Mouse (Mus musculus): ENCODE results near the gene Cyp2w1.

DNA sequence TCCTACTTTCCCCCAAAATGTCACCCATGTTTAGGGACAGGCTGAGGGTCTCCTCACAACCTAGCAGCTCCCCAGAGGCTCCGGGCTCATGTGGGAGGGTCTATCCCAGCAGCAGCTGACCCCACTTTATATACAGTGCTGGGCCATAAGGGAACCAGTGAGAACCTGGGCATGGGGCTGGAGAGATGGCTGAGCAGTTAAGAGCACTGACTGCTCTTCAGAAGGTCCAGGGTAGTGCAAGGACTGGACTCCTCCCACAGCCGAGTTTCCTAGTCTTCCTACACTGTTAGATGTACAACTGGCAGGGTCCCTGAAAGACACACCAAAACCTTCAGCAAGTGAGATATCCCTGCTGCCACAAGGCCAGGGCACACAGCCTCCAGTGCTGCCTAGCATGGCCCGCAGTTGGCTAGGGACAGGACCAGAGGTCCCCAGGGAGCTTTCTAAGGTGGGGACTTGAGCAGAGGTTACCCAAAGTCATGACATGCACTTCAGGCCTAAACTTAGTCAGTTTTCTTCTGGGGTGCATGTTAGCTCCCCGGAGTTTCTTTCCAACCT, 45.0 kb downstream of the Cyp2w1 start:
- TF ChIP-seq CTCF (IDR thresholded peaks at IDR 0.05; ENCODE audit: low read depth, low read length) (no peak), EP300 (IDR thresholded peaks at IDR 0.05; ENCODE audit: insufficient read depth, low read depth, low read length) (no peak), POLR2A (IDR thresholded peaks at IDR 0.05; ENCODE audit: insufficient read depth, low read length) (no peak)
